Mouse (Mus musculus): ENCODE data around the gene Prim1. TPM values are rescaled to one million over a fixed set of nuclear protein-coding genes. Genes with fewer than 3 reads are reported as not detected.

Prim1 gene
- polyA plus RNA-seq, 2 experiments, result 42.0 to 78.2 TPM

- WGBS (ENCODE audit: insufficient replicate concordance), result 23% methylated on average over 2 of the region's 2 CpGs
- H3K36me3 ChIP-seq (replicated peaks; ENCODE audit: control insufficient read depth, insufficient read depth, low read depth), result peaks cover 44% of the 10 kb centered on the region
- peaks cover 5% of the 10 kb centered on the region in 2 experiments for H3K4me1 ChIP-seq (replicated peaks; ENCODE audit: control insufficient read depth in 2 of 2, insufficient read depth in 2 of 2, low read length in 1 of 2)
- H3K27ac ChIP-seq, result no peak overlapping the region
- DNase-seq (ENCODE audit: low read depth in 3 of 3, low spot score in 3 of 3), result no peak
- H3K9ac ChIP-seq (replicated peaks), result no peak overlapping the region
- H3K4me2 ChIP-seq (ENCODE audit: low read depth), result no peak overlapping the region
- TF ChIP-seq CTCF (IDR thresholded peaks at IDR 0.05; ENCODE audit: low read depth) (no peak), EP300 (IDR thresholded peaks at IDR 0.05; ENCODE audit: low read depth) (no peak)
- no peaks in the 10 kb centered on the region for H3K27me3 ChIP-seq (ENCODE audit: control insufficient read depth, insufficient read depth, low read length)
- ATAC-seq (ENCODE audit: insufficient read depth), result no peak
- no peak overlapping the region for H3K4me3 ChIP-seq (ENCODE audit: insufficient read depth in 1 of 2, low read depth in 2 of 2, low read length in 2 of 2)
- H3K9me3 ChIP-seq (ENCODE audit: control insufficient read depth, low read length), result no peaks in the 10 kb centered on the region
These were observed 15.9 kb downstream of the Prim1 start for GRCm38 (mm10) chr10:128030860-128031259.

GRCm38 (mm10) chr10:128036746-128037425, 21.9 kb downstream of the Prim1 start:
- peaks cover 34 to 35% of the 10 kb centered on the region in 2 experiments for H3K4me1 ChIP-seq (replicated peaks; ENCODE audit: control insufficient read depth in 2 of 2, insufficient read depth in 2 of 2, low read length in 1 of 2)
- DNase-seq (ENCODE audit: low read depth in 3 of 3, low spot score in 3 of 3) (peak in 2 of 3 experiments; percentile 43 to 53), ATAC-seq (ENCODE audit: insufficient read depth) (peak; percentile 18)
- H3K27ac ChIP-seq, result peak overlapping the region; percentile 63
- no peaks in the 10 kb centered on the region for H3K9me3 ChIP-seq (ENCODE audit: control insufficient read depth, low read length)
- H3K36me3 ChIP-seq (replicated peaks; ENCODE audit: control insufficient read depth, insufficient read depth, low read depth), result peaks cover 42% of the 10 kb centered on the region
- TF ChIP-seq EP300 (IDR thresholded peaks at IDR 0.05; ENCODE audit: low read depth) (no peak), CTCF (IDR thresholded peaks at IDR 0.05; ENCODE audit: low read depth) (no peak)
- peak overlapping the region; percentile 96 for H3K4me2 ChIP-seq (ENCODE audit: low read depth)
- under 1% methylated on average over 10 of the region's 10 CpGs for WGBS (ENCODE audit: insufficient replicate concordance)
- H3K4me3 ChIP-seq (ENCODE audit: insufficient read depth in 1 of 2, low read depth in 2 of 2, low read length in 2 of 2), result peak overlapping the region; percentile 88 to 95
- no peaks in the 10 kb centered on the region for H3K27me3 ChIP-seq (ENCODE audit: control insufficient read depth, insufficient read depth, low read length)
- H3K9ac ChIP-seq (replicated peaks), result peak overlapping the region; percentile 96

- Histone ChIP-seq H3K9ac (replicated peaks) (peak overlapping the region; percentile 24; the same call in 1 of the 2 replicates), H3K4me1 (replicated peaks; ENCODE audit: control insufficient read depth in 2 of 2, insufficient read depth in 2 of 2, low read length in 1 of 2) (peaks cover 34 to 35% of the 10 kb centered on the region in 2 experiments), H3K36me3 (replicated peaks; ENCODE audit: control insufficient read depth, insufficient read depth, low read depth) (peaks cover 47% of the 10 kb centered on the region), H3K4me3 (ENCODE audit: insufficient read depth in 1 of 2, low read depth in 2 of 2, low read length in 2 of 2) (peak overlapping the region; percentile 16 to 33; a peak in 3 of 4 replicates), H3K4me2 (ENCODE audit: low read depth) (peak overlapping the region; percentile 96), H3K9me3 (ENCODE audit: control insufficient read depth, low read length) (no peaks in the 10 kb centered on the region), H3K27me3 (ENCODE audit: control insufficient read depth, insufficient read depth, low read length) (no peaks in the 10 kb centered on the region), H3K27ac (no peak overlapping the region)
- no peak for TF ChIP-seq EP300 (IDR thresholded peaks at IDR 0.05; ENCODE audit: low read depth)
- TF ChIP-seq CTCF (IDR thresholded peaks at IDR 0.05; ENCODE audit: low read depth), result no peak
- WGBS (ENCODE audit: insufficient replicate concordance), result 65% methylated on average over 3 of the region's 3 CpGs
- DNase-seq (ENCODE audit: low read depth in 3 of 3, low spot score in 3 of 3), result no peak
- ATAC-seq (ENCODE audit: insufficient read depth), result no peak
These were observed 23.0 kb downstream of the Prim1 start for GRCm38 (mm10) chr10:128037921-128038320.

GRCm38 (mm10) chr10:128039167-128039566, 24.2 kb downstream of the Prim1 start:
- Histone ChIP-seq H3K4me3 (ENCODE audit: insufficient read depth in 1 of 2, low read depth in 2 of 2, low read length in 2 of 2) (peak overlapping the region in 1 of 2 experiments; percentile 33; a peak in 2 of 4 replicates), H3K4me2 (ENCODE audit: low read depth) (peak overlapping the region; percentile 96), H3K36me3 (replicated peaks; ENCODE audit: control insufficient read depth, insufficient read depth, low read depth) (peaks cover 59% of the 10 kb centered on the region), H3K9me3 (ENCODE audit: control insufficient read depth, low read length) (no peaks in the 10 kb centered on the region), H3K4me1 (replicated peaks; ENCODE audit: control insufficient read depth in 2 of 2, insufficient read depth in 2 of 2, low read length in 1 of 2) (peaks cover 34 to 35% of the 10 kb centered on the region in 2 experiments), H3K27me3 (ENCODE audit: control insufficient read depth, insufficient read depth, low read length) (no peaks in the 10 kb centered on the region), H3K27ac (peak overlapping the region; percentile 57), H3K9ac (replicated peaks) (peak overlapping the region; percentile 25)
- no peak for TF ChIP-seq EP300 (IDR thresholded peaks at IDR 0.05; ENCODE audit: low read depth)
- TF ChIP-seq CTCF (IDR thresholded peaks at IDR 0.05; ENCODE audit: low read depth), result no peak
- peak in 1 of 3 experiments; percentile 40 for DNase-seq (ENCODE audit: low read depth in 3 of 3, low spot score in 3 of 3)
- peak; percentile 50 for ATAC-seq (ENCODE audit: insufficient read depth)
- WGBS (ENCODE audit: insufficient replicate concordance), result 20% methylated on average over 5 of the region's 5 CpGs

- no peak for DNase-seq (ENCODE audit: low read depth in 3 of 3, low spot score in 3 of 3)
- ATAC-seq (ENCODE audit: insufficient read depth), result no peak
- Histone ChIP-seq H3K27me3 (ENCODE audit: control insufficient read depth, insufficient read depth, low read length) (no peaks in the 10 kb centered on the region), H3K4me2 (ENCODE audit: low read depth) (peak overlapping the region; percentile 96; the same call in 1 of the 2 replicates), H3K9me3 (ENCODE audit: control insufficient read depth, low read length) (no peaks in the 10 kb centered on the region), H3K36me3 (replicated peaks; ENCODE audit: control insufficient read depth, insufficient read depth, low read depth) (peaks cover 65% of the 10 kb centered on the region), H3K4me1 (replicated peaks; ENCODE audit: control insufficient read depth in 2 of 2, insufficient read depth in 2 of 2, low read length in 1 of 2) (peaks cover 30 to 31% of the 10 kb centered on the region in 2 experiments), H3K27ac (peak overlapping the region; percentile 19), H3K9ac (replicated peaks) (peak overlapping the region; percentile 23), H3K4me3 (ENCODE audit: insufficient read depth in 1 of 2, low read depth in 2 of 2, low read length in 2 of 2) (no peak overlapping the region)
- WGBS (ENCODE audit: insufficient replicate concordance), result 77% methylated on average over 3 of the region's 3 CpGs
- TF ChIP-seq CTCF (IDR thresholded peaks at IDR 0.05; ENCODE audit: low read depth), result no peak
- TF ChIP-seq EP300 (IDR thresholded peaks at IDR 0.05; ENCODE audit: low read depth), result no peak
These were observed 24.9 kb downstream of the Prim1 start for GRCm38 (mm10) chr10:128039858-128040257.

Measured in liver, embryonic 14.5 days (tissue).